Mouse (Mus musculus) granulocyte monocyte progenitor cell, adult 5-6 weeks (primary cell): ENCODE measurements around the gene Siah3. TPM values are rescaled to one million over a fixed set of nuclear protein-coding genes. Genes with fewer than 3 reads are reported as not detected.

Experiments
- total RNA-seq, 2 experiments: library from RNA; stranded (forward) in 1 of 2; stranded (reverse) in 1 of 2; fragments of 200-712, 200-1000 nt in 1 of 2; fragments of >200 nt in 1 of 2; fragmentation: Nextera tagmentation in 1 of 2; gene quantifications; 2 replicates each; pipeline ENCODE4 v1.2.3; 2014 to 2017

The Siah3 gene
- total RNA-seq, 2 experiments from 2014 or later, result not detected

Other genes with a start within 250 kb of the Siah3 start
- not detected in 2 replicates for gene Cpb2, start 213.7 kb upstream of the Siah3 start, total RNA-seq (2014; fragmentation: Nextera tagmentation)
- not detected in 2 replicates for gene Cpb2, start 213.7 kb upstream of the Siah3 start, total RNA-seq (2017)
- gene Zc3h13, start 171.6 kb upstream of the Siah3 start, total RNA-seq (2014; fragmentation: Nextera tagmentation), result 20.1 and 26.8 TPM in 2 replicates
- 24.5 and 29.2 TPM in 2 replicates for gene Zc3h13, start 171.6 kb upstream of the Siah3 start, total RNA-seq (2017)
- not detected in 2 replicates for gene Spert, start 137.1 kb downstream of the Siah3 start, total RNA-seq (2014; fragmentation: Nextera tagmentation)
- gene Spert, start 137.1 kb downstream of the Siah3 start, total RNA-seq (2017), result not detected in 2 replicates
- gene Erich6b, start 186.3 kb downstream of the Siah3 start, total RNA-seq (2014; fragmentation: Nextera tagmentation), result not detected in 2 replicates
- not detected in 2 replicates for gene Erich6b, start 186.3 kb downstream of the Siah3 start, total RNA-seq (2017)